Mouse (Mus musculus): ENCODE data around the gene Kif26b.

Gene Kif26b

GRCm38 (mm10) chr1:178730271-178730670 lies 201.3 kb downstream of the Kif26b start:
- DNase-seq, result peak in 1 of 2 experiments; percentile 36

- DNase-seq, result no peak
Observed at GRCm38 (mm10) chr1:178733035-178733434, 204.1 kb downstream of the Kif26b start.

- DNase-seq, result no peak
Observed at GRCm38 (mm10) chr1:178734576-178734975, 205.7 kb downstream of the Kif26b start.

GRCm38 (mm10) chr1:178736931-178737330 lies 208.0 kb downstream of the Kif26b start:
- peak in 1 of 2 experiments; percentile 35 for DNase-seq

GRCm38 (mm10) chr1:178743820-178744219 lies 214.9 kb downstream of the Kif26b start:
- no peak for DNase-seq

GRCm38 (mm10) chr1:178744526-178744925 lies 215.6 kb downstream of the Kif26b start:
- peak; percentile 26 to 70 for DNase-seq

- no peak for DNase-seq
Observed at GRCm38 (mm10) chr1:178744961-178745360, 216.0 kb downstream of the Kif26b start.

- DNase-seq, result no peak
Observed at GRCm38 (mm10) chr1:178745471-178745870, 216.5 kb downstream of the Kif26b start.

- peak; percentile 49 to 74 for DNase-seq
Observed at GRCm38 (mm10) chr1:178747279-178748221, 218.6 kb downstream of the Kif26b start.

- DNase-seq, result no peak
Observed at GRCm38 (mm10) chr1:178748222-178748600, 219.3 kb downstream of the Kif26b start.

GRCm38 (mm10) chr1:178748617-178749016 lies 219.7 kb downstream of the Kif26b start:
- peak in 1 of 2 experiments; percentile 48 for DNase-seq

GRCm38 (mm10) chr1:178749786-178750185 lies 220.9 kb downstream of the Kif26b start:
- peak; percentile 28 to 59 for DNase-seq

GRCm38 (mm10) chr1:178758441-178758840 lies 229.5 kb downstream of the Kif26b start:
- no peak for DNase-seq

- no peak for DNase-seq
Observed at GRCm38 (mm10) chr1:178762125-178762741, 233.3 kb downstream of the Kif26b start.

GRCm38 (mm10) chr1:178764914-178765313 lies 236.0 kb downstream of the Kif26b start:
- DNase-seq, result no peak

- DNase-seq, result no peak
Observed at GRCm38 (mm10) chr1:178765650-178766049, 236.7 kb downstream of the Kif26b start.

GRCm38 (mm10) chr1:178768976-178769375 lies 240.1 kb downstream of the Kif26b start:
- DNase-seq, result no peak

GRCm38 (mm10) chr1:178769988-178770387 lies 241.1 kb downstream of the Kif26b start:
- no peak for DNase-seq

- no peak for DNase-seq
Observed at GRCm38 (mm10) chr1:178770626-178771362, 241.9 kb downstream of the Kif26b start.

- no peak for DNase-seq
Observed at GRCm38 (mm10) chr1:178779742-178780141, 250.8 kb downstream of the Kif26b start.

GRCm38 (mm10) chr1:178784043-178784442 lies 255.1 kb downstream of the Kif26b start:
- no peak for DNase-seq

GRCm38 (mm10) chr1:178791266-178791665 lies 262.3 kb downstream of the Kif26b start:
- DNase-seq, result no peak

- DNase-seq, result no peak
Observed at GRCm38 (mm10) chr1:178792726-178793125, 263.8 kb downstream of the Kif26b start.

Measured in cerebellum, postnatal 14 days (tissue).